Mouse (Mus musculus): ENCODE data around the gene Cytl1.

Gene Cytl1

GRCm38 (mm10) chr5:37774011-37774410 is 38.7 kb downstream of the Cytl1 start:
- no peak for DNase-seq

GRCm38 (mm10) chr5:37775681-37776080 is 40.4 kb downstream of the Cytl1 start:
- DNase-seq, result no peak

GRCm38 (mm10) chr5:37783306-37783705 is 48.0 kb downstream of the Cytl1 start:
- no peak for DNase-seq

- DNase-seq, result no peak
Measured at GRCm38 (mm10) chr5:37784847-37785391, 49.6 kb downstream of the Cytl1 start.
